Mouse (Mus musculus) kidney, embryonic 15.5 days (tissue): ENCODE measurements around the gene Hpse. TPM values are rescaled to one million over a fixed set of nuclear protein-coding genes. Genes with fewer than 3 reads are reported as not detected.

ENCODE experiments used
- ATAC-seq: fragments of 200-750 bp; cut with Nextera tagmentation; replicated peaks from 2 replicates; pipeline ENCODE4 v1.8.0; 2017; ENCODE audit warnings: moderate TSS enrichment; ENCODE audit not compliant: low FRiP score
- H3K27ac ChIP-seq: fragments of 300-500 bp; sonication (generic); 2 replicates; pipeline ENCODE4 v1.5.1; 2015; ENCODE audit warnings: mild to moderate bottlenecking, inconsistent platforms
- H3K27me3 ChIP-seq: fragments of 300-500 bp; sonication (generic); 2 replicates; pipeline ENCODE4 v1.6.1; 2015; ENCODE audit warnings: inconsistent platforms
- H3K36me3 ChIP-seq: fragments of 300-500 bp; sonication (generic); 2 replicates; pipeline ENCODE4 v1.6.1; 2015; ENCODE audit warnings: inconsistent platforms
- H3K4me1 ChIP-seq: fragments of 300-500 bp; sonication (generic); 2 replicates; pipeline ENCODE4 v1.6.1; 2015; ENCODE audit warnings: inconsistent platforms
- H3K4me2 ChIP-seq: fragments of 300-500 bp; sonication (generic); 2 replicates; pipeline ENCODE4 v1.6.1; 2015; ENCODE audit warnings: moderate library complexity, mild to moderate bottlenecking, inconsistent platforms
- H3K4me3 ChIP-seq: fragments of 300-500 bp; sonication (generic); replicated peaks from 2 replicates; pipeline ENCODE4 v1.5.1; 2015; ENCODE audit warnings: mild to moderate bottlenecking, inconsistent platforms
- H3K9ac ChIP-seq: fragments of 300-500 bp; sonication (generic); 2 replicates; pipeline ENCODE4 v1.6.1; 2015; ENCODE audit warnings: mild to moderate bottlenecking, inconsistent platforms
- H3K9me3 ChIP-seq: fragments of 300-500 bp; sonication (generic); replicated peaks from 2 replicates; pipeline ENCODE4 v1.6.1; 2016; ENCODE audit warnings: inconsistent platforms
- WGBS: fragments of 180-500 bp; shearing (Covaris S2); methylation state at CpG from one replicate; pipeline ENCODE4 v1.1.7; 2015; ENCODE audit warnings: mixed read lengths; 5-methylcytosine and 5-hydroxymethylcytosine counted together
- polyA plus RNA-seq: library from polyadenylated mRNA; unstranded; fragments of >200 nt; fragmentation: Nextera tagmentation; extraction: Ambion mirVana; gene quantifications from 2 replicates; pipeline ENCODE4 v1.2.1, GENCODE M21; 2015

Hpse gene
- polyA plus RNA-seq, 1 experiment from 2014 or later: 4.2 TPM

DNA sequence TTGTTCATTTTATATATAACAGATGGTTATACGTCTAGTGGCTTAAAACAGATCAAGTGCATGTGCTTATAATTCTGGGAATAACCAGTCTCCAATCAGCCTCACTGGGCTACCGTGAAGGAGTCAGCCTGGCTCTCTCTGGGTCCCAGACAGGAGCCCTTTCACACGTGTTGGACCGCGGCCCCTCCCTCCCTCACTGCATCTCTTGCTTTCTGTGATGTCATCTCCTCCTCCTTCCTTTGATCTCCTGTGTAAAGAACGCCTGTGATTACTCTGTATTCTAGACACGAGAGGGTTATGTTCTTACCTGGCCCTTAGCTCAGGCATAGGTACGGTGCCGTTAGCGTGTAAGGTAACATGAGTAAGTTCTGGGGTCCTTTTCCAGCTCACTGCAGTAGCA, 68.0 kb downstream of the Hpse start:
- H3K9ac ChIP-seq: no peak overlapping the region
- H3K9me3 ChIP-seq: no peaks in the 10 kb centered on the region
- WGBS: 72% methylated on average over 10 of the region's 10 CpGs
- no peak overlapping the region for H3K4me2 ChIP-seq
- no peak overlapping the region for H3K4me3 ChIP-seq
- ATAC-seq: no peak
- H3K27ac ChIP-seq: no peak overlapping the region
- H3K36me3 ChIP-seq: peaks cover 31% of the 10 kb centered on the region
- no peaks in the 10 kb centered on the region for H3K27me3 ChIP-seq
- peaks cover 3% of the 10 kb centered on the region; the same call in 1 of the 2 replicates for H3K4me1 ChIP-seq

DNA sequence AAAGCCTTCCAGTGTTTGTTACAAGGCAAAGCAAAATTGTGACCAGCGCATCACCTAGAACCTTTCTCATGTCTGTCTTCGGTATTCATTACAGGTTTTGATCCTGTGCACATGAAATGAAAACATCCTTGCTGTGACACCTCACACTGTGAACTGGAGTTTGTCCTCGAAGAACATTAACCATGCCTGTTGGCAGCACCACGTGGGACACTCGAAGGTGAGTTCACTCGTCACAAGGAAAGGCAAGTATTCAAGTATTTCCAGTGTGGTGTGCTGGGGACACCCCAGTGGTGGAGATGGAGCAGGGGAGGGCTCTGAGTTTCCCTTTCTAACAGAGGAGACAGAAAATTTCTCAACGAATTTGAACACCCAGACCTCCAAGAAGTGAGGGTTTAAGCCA, 68.5 kb downstream of the Hpse start:
- Histone ChIP-seq H3K27ac (no peak overlapping the region), H3K4me2 (no peak overlapping the region), H3K4me3 (no peak overlapping the region), H3K9ac (no peak overlapping the region), H3K36me3 (peaks cover 26% of the 10 kb centered on the region), H3K27me3 (no peaks in the 10 kb centered on the region), H3K9me3 (no peaks in the 10 kb centered on the region), H3K4me1 (peaks cover 3% of the 10 kb centered on the region; the same call in 1 of the 2 replicates)
- no peak for ATAC-seq
- WGBS: 82% methylated on average over 7 of the region's 7 CpGs

DNA sequence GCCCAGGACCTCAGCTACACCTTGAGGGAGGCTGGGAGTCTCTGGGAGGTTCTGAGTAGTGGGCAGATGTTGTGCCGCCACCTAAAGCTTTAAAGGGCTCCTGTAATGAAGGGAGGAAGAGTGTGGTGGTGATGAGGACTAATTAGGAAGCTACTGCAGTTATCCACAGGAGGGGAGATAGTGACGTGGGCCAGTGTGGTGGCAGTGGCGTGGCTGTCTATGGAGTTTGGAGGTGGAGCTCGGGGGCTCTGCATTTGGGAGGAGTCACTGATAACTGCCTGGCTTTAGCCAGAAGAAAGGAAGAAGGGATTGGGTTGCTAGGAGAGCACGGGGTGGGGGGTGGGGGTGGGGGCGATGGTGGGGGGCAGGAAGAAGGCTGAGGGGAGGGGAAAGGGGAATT, 71.0 kb downstream of the Hpse start:
- Histone ChIP-seq H3K9ac (no peak overlapping the region), H3K9me3 (no peaks in the 10 kb centered on the region), H3K4me3 (no peak overlapping the region), H3K4me2 (no peak overlapping the region), H3K27me3 (no peaks in the 10 kb centered on the region), H3K4me1 (peaks cover 8% of the 10 kb centered on the region; the same call in 1 of the 2 replicates), H3K27ac (no peak overlapping the region), H3K36me3 (peaks cover 2% of the 10 kb centered on the region; the same call in 1 of the 2 replicates)
- WGBS: 39% methylated on average over 6 of the region's 6 CpGs
- no peak for ATAC-seq

DNA sequence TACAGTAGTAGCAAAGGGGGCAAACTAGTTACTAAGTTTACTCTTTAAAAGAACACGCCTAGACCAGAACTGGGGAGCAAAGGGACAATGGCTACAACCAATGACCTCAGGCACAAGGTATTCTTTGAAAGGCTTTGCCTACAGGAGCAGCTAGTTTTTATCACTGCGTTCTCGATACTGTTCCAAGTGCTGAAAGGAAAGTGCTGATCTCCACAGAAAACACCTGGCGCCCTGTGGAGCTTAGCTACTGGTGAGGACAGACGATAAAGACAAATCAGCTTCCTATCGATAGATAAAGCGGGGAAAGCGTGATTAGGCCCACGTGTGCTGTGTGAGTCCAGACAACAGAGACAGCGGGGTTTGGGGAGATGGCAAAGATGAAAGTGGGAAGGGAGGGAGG, 71.5 kb downstream of the Hpse start:
- Histone ChIP-seq H3K4me2 (no peak overlapping the region), H3K36me3 (no peaks in the 10 kb centered on the region), H3K4me1 (peaks cover 13% of the 10 kb centered on the region; the same call in 1 of the 2 replicates), H3K27ac (no peak overlapping the region), H3K9me3 (no peaks in the 10 kb centered on the region), H3K27me3 (no peaks in the 10 kb centered on the region), H3K4me3 (no peak overlapping the region), H3K9ac (no peak overlapping the region)
- WGBS: 55% methylated on average over 10 of the region's 10 CpGs
- no peak for ATAC-seq

DNA sequence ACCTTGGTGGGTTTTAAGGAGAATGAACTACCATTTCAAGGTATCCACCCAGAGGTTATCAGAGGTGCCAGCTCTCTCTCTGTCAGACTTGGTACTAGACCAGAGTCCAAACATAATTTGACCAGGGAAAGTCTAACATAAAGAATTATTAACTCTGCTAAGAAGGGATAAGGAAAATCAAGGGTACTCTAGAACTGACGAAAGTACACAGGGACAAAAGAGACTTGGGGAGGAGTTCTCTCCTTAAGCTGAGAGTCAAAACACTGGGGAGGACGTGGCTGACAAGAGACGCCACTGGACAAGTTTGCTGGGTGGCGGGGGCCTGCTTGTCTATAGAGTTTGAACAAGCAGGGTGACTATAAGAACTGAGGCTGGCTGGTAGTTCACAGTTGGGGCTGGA, 73.0 kb downstream of the Hpse start:
- H3K36me3 ChIP-seq: no peaks in the 10 kb centered on the region
- no peaks in the 10 kb centered on the region for H3K9me3 ChIP-seq
- no peak overlapping the region for H3K4me2 ChIP-seq
- H3K27ac ChIP-seq: no peak overlapping the region
- no peak for ATAC-seq
- no peak overlapping the region for H3K9ac ChIP-seq
- H3K27me3 ChIP-seq: no peaks in the 10 kb centered on the region
- WGBS: 79% methylated on average over 4 of the region's 4 CpGs
- peaks cover 13% of the 10 kb centered on the region; the same call in 1 of the 2 replicates for H3K4me1 ChIP-seq
- no peak overlapping the region for H3K4me3 ChIP-seq

DNA sequence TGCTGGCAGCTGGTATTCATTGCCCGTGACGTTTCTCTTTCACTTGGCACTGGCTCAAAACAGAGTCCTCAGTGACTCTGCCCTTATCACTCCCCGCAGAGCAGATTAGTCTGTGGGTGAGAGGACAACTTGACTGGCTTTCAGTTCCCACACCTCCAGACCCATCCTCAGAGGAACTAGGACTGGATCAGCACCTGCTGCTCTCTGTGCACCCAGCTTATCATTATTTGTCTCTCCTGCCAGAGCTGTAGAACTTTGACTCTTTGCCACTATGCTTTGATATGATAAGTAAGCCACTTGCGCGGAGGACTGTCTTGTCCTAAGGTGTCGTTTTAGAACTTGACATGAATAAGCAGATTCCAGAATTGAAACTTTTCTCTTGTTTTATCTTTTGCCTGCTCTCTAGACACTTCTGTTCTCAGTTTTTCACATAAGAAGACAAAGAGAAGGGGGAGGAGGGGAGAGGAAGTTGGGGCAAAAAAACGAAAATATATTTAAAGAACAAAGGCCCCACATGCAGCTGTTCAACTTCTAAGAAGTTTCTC, 75.5 kb downstream of the Hpse start:
- Histone ChIP-seq H3K9me3 (no peaks in the 10 kb centered on the region), H3K4me3 (no peak overlapping the region), H3K36me3 (no peaks in the 10 kb centered on the region), H3K27ac (no peak overlapping the region), H3K4me1 (peaks cover 13% of the 10 kb centered on the region; the same call in 1 of the 2 replicates), H3K9ac (no peak overlapping the region), H3K27me3 (no peaks in the 10 kb centered on the region), H3K4me2 (no peak overlapping the region)
- WGBS: 69% methylated on average over 7 of the region's 7 CpGs
- no peak; the same call in 1 of the 2 replicates for ATAC-seq

DNA sequence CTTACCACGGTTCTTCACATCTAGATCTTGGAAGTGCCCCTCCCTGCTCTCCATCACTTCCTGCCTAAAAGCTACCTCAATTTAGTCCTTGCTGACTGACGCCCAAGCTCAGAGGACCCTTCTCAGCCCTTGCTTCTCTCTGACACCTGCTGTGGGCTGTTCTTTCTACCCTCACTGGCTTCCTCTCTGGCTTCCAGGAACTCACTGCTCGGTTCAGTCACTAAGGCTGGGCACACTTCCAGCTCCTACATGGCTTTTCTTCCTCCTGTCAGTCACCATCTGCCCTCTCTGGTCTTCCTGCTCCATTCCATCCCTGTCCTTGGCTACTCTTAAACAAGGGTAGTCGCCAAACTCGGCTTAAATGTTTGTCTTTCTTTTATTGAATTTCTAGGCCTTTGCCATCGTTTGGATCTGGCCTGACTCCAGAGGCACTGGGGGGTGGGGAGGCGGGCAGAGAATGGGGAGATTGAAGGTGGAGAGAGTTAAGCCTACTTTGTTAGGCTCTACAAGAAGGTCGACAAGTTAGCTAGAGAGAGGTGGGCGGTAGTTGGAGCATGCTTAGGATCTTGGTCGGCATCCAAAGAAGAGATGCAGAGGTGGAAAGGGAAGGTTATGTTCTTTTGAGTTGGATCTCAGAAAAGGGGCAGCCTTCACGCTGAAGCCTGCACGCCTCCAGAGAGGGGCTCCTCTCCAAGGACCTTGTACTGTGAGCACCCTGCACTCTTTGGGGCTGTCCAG, 76.1 kb downstream of the Hpse start:
- Histone ChIP-seq H3K9me3 (no peaks in the 10 kb centered on the region), H3K27me3 (no peaks in the 10 kb centered on the region), H3K27ac (no peak overlapping the region), H3K4me1 (peaks cover 13% of the 10 kb centered on the region; the same call in 1 of the 2 replicates), H3K4me3 (no peak overlapping the region), H3K9ac (no peak overlapping the region), H3K36me3 (no peaks in the 10 kb centered on the region), H3K4me2 (no peak overlapping the region)
- 68% methylated on average over 12 of the region's 12 CpGs for WGBS
- ATAC-seq: no peak

DNA sequence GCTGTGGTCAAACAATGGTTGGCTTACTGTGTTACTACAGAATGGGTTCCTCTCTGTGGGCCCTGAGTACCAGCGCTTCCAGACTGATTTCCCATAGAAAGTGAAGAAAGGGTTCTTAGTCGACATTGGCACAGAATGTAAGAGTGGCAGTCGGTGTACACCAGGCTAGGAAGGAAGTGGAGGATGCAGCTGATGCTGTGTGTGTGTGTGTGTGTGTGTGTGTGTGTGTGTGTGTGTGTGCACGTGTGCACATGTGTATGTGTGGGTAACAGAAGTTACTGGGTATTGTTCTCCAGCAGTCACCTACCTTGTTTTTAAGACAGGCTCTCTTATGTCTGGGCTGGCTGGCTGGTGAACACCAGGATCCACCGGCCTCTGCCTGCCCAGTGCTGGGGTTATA, 77.2 kb downstream of the Hpse start:
- H3K4me2 ChIP-seq: no peak overlapping the region
- no peaks in the 10 kb centered on the region for H3K36me3 ChIP-seq
- WGBS: 90% methylated on average over 5 of the region's 5 CpGs
- no peak for ATAC-seq
- no peak overlapping the region for H3K4me3 ChIP-seq
- no peaks in the 10 kb centered on the region for H3K27me3 ChIP-seq
- 0 out of 2 replicates have a peak, but pooled peaks cover 10% of the 10 kb centered on the region for H3K4me1 ChIP-seq
- H3K9ac ChIP-seq: no peak overlapping the region
- no peak overlapping the region for H3K27ac ChIP-seq
- no peaks in the 10 kb centered on the region for H3K9me3 ChIP-seq

DNA sequence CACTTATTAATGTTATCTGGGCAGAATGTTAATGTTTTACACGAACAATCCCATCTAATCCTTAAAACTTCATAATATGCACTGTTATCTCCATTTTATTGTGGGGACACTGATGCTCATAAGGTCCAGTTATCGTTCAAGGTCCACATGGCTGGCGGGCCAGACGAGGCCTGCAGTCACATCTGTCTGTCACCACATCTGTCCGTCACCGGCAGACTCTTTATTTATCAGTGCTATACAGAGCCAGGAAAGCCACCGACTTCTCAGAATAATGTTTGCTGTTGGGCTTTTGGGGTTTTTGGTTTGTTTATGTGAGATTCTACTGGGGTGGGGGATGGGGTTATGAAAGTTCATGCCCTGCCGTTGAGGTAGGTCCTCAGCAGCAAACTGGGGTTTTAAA, 81.0 kb downstream of the Hpse start:
- no peak overlapping the region for H3K27ac ChIP-seq
- no peaks in the 10 kb centered on the region for H3K36me3 ChIP-seq
- ATAC-seq: no peak
- H3K4me3 ChIP-seq: no peak overlapping the region
- WGBS: 86% methylated on average over 8 of the region's 8 CpGs
- H3K27me3 ChIP-seq: no peaks in the 10 kb centered on the region
- H3K4me2 ChIP-seq: no peak overlapping the region
- H3K9ac ChIP-seq: no peak overlapping the region
- no peaks in the 10 kb centered on the region for H3K9me3 ChIP-seq
- H3K4me1 ChIP-seq: peaks cover 5% of the 10 kb centered on the region; the same call in 1 of the 2 replicates

DNA sequence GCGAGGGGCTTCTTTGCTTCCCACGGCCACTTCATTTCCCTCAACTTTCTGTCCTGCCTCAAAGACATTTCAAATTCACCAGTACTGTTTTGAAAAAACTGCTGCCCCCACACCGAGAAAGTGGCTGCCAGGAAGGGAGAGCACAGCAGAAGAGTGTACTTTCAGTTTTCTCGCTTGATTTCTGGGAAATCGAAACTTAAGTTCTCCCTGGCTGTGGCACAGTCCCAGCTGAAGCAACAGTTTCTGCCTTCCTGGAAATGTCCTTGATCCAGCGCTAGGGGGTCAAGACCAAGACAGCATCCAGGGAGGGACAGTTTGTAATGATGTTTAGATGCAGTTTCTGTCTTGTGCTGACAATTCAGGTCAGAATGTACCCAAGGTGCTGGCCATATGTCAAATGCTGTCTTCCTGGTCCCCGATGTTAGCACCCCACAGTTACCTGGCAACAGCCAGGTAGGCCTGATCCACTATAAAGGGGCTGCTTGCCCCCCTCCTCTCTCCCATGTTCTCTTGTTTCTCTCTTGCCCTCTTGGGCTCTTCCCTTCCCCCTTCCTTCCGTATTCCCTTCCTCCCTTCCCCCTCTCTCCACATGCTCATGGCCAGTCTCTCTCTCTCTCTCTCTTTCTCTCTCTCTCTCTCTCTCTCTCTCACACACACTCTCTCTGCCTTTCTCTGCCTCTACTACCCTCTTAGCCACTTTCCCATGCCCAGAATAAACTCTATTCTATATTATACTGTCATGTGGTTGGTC, 82.5 kb downstream of the Hpse start:
- Histone ChIP-seq H3K4me2 (no peak overlapping the region), H3K9ac (no peak overlapping the region), H3K36me3 (no peaks in the 10 kb centered on the region), H3K27ac (no peak overlapping the region), H3K4me1 (peaks cover 11% of the 10 kb centered on the region; the same call in 1 of the 2 replicates), H3K9me3 (no peaks in the 10 kb centered on the region), H3K27me3 (no peaks in the 10 kb centered on the region), H3K4me3 (no peak overlapping the region)
- ATAC-seq: no peak
- WGBS: 63% methylated on average over 8 of the region's 8 CpGs

DNA sequence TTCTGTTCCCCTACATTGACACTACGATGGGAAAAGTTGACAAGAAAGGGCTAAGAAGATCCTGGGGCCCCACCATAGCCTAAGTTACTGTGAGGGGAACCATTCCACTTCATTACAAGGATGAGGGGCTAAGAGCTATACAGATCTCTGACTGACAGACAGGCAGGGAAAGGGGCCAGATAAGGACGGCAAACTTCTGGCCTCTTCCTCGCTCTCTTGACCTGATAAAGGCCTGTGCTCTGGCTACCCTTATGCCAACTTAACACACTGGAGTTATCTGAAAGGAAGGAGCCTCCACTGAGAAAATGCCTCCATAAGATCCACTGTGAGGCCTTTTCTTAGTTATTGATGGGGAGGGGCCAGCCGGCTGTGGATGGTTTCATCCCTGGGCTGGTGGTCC, 83.6 kb downstream of the Hpse start:
- WGBS: 87% methylated on average over 4 of the region's 4 CpGs
- peaks cover 11% of the 10 kb centered on the region; the same call in 1 of the 2 replicates for H3K4me1 ChIP-seq
- H3K4me3 ChIP-seq: no peak overlapping the region

DNA sequence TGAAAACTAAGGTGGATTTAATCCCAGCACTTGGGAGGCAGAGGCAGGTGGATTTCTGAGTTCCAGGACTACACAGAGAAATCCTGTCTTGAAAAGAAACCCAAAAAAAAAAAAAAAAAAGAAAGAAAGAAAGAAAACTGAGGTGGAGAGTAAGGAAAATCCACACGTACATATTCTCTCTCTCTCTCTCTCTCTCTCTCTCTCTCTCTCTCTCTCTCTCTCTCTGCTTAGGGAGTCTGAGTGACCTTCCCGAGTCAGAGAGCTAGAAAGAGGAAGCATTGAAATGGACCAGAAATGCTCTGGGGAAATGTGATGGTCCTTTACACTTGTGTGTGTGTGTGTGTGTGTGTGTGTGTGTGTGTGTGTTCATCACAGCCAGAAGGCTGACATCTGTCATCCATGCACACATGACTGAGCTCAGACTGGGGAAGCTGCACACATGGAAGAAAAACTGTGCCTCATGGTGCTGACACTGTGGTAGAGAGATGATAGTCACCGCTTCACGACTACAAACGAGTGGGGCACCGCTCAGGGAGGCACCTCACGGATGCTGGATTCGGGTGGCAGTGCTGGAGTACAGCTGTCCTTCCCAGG, 84.5 kb downstream of the Hpse start:
- Histone ChIP-seq H3K9ac (no peak overlapping the region), H3K36me3 (no peaks in the 10 kb centered on the region), H3K27ac (no peak overlapping the region), H3K9me3 (no peaks in the 10 kb centered on the region), H3K4me2 (no peak overlapping the region), H3K4me3 (no peak overlapping the region), H3K4me1 (peaks cover 11% of the 10 kb centered on the region; the same call in 1 of the 2 replicates), H3K27me3 (no peaks in the 10 kb centered on the region)
- no peak for ATAC-seq
- 84% methylated on average over 8 of the region's 8 CpGs for WGBS

More for the DNA sequence above, 83.6 kb downstream of the Hpse start:
- no peak overlapping the region for H3K27ac ChIP-seq
- no peaks in the 10 kb centered on the region for H3K36me3 ChIP-seq
- no peak overlapping the region for H3K9ac ChIP-seq
- no peak for ATAC-seq
- no peaks in the 10 kb centered on the region for H3K27me3 ChIP-seq
- H3K9me3 ChIP-seq: no peaks in the 10 kb centered on the region
- H3K4me2 ChIP-seq: no peak overlapping the region
